Mouse (Mus musculus) heart, embryonic 14.5 days (tissue): ENCODE data around the gene Gm9844. TPM values are rescaled to one million over a fixed set of nuclear protein-coding genes. Genes with fewer than 3 reads are reported as not detected.
"Not testable (repeated sequence)": the region's sequence is repeated elsewhere in the genome, so short reads cannot be mapped to it uniquely, and the experiment has no call there.

ENCODE experiments used
- ATAC-seq: fragments of 200-750 bp; cut with Nextera tagmentation; 2 replicates; pipeline ENCODE4 v1.8.0; 2017; ENCODE audit warnings: low read depth, moderate TSS enrichment; ENCODE audit not compliant: insufficient number of reproducible peaks, insufficient read depth, low FRiP score
- H3K27ac ChIP-seq, 2 experiments: fragments of 200-500 bp in 1 of 2; fragments of 300-500 bp in 1 of 2; sonication (generic) in 1 of 2; replicated peaks in 1 of 2; 2 replicates each; pipeline ENCODE4 v1.5.1; 2012 to 2014; ENCODE audit warnings: low read depth in 2 of 2, low read length in 2 of 2, control low read depth in 1 of 2, mild to moderate bottlenecking in 1 of 2, mixed read lengths in 1 of 2; ENCODE audit not compliant: control insufficient read depth in 1 of 2, insufficient read depth in 1 of 2
- H3K27me3 ChIP-seq: fragments of 300-500 bp; sonication (generic); 2 replicates; pipeline ENCODE4 v1.6.1; 2014; ENCODE audit warnings: mild to moderate bottlenecking, low read length, control low read depth; ENCODE audit not compliant: control insufficient read depth, insufficient read depth
- H3K36me3 ChIP-seq: fragments of 300-500 bp; sonication (generic); 2 replicates; pipeline ENCODE4 v1.6.1; 2014; ENCODE audit warnings: mild to moderate bottlenecking, control low read depth, low read length, mixed read lengths; ENCODE audit not compliant: control insufficient read depth, insufficient read depth
- H3K4me1 ChIP-seq, 2 experiments: fragments of 200-500 bp in 1 of 2; fragments of 300-500 bp in 1 of 2; sonication (generic) in 1 of 2; 2 replicates each; pipeline ENCODE4 v1.6.1; 2012 to 2014; ENCODE audit warnings: low read length in 2 of 2, control low read depth in 1 of 2, mixed read lengths in 1 of 2; ENCODE audit not compliant: control insufficient read depth in 2 of 2, insufficient read depth in 2 of 2
- H3K4me2 ChIP-seq: fragments of 300-500 bp; sonication (generic); 2 replicates; pipeline ENCODE4 v1.6.1; 2014; ENCODE audit warnings: mild to moderate bottlenecking, low read length
- H3K4me3 ChIP-seq, 2 experiments: fragments of 200-500 bp in 1 of 2; fragments of 300-500 bp in 1 of 2; sonication (generic) in 1 of 2; 2 replicates each; pipeline ENCODE4 v1.5.1; 2012 to 2014; ENCODE audit warnings: low read length in 2 of 2, mild to moderate bottlenecking in 2 of 2, control low read depth in 1 of 2, low read depth in 1 of 2, moderate library complexity in 1 of 2; ENCODE audit not compliant: control insufficient read depth in 1 of 2, insufficient read depth in 1 of 2
- H3K9ac ChIP-seq: fragments of 300-500 bp; sonication (generic); 2 replicates; pipeline ENCODE4 v1.6.1; 2014; ENCODE audit warnings: mild to moderate bottlenecking, low read length
- H3K9me3 ChIP-seq: fragments of 300-500 bp; sonication (generic); 2 replicates; pipeline ENCODE4 v1.6.1; 2016; ENCODE audit warnings: low read length, control low read depth; ENCODE audit not compliant: control insufficient read depth
- WGBS: fragments of 180-500 bp; shearing (Covaris S2); extraction: QIAGEN DNeasy Blood & Tissue Kit; methylation state at CpG from one replicate; pipeline ENCODE4 v1.1.7; 2014; 5-methylcytosine and 5-hydroxymethylcytosine counted together
- polyA plus RNA-seq: library from polyadenylated mRNA; unstranded; fragments of >200 nt; fragmentation: Nextera tagmentation; extraction: Ambion mirVana; gene quantifications from 2 replicates; pipeline ENCODE4 v1.2.1, GENCODE M21; 2014

The Gm9844 gene
- polyA plus RNA-seq, 1 experiment from 2014 or later: 14.2 TPM

DNA sequence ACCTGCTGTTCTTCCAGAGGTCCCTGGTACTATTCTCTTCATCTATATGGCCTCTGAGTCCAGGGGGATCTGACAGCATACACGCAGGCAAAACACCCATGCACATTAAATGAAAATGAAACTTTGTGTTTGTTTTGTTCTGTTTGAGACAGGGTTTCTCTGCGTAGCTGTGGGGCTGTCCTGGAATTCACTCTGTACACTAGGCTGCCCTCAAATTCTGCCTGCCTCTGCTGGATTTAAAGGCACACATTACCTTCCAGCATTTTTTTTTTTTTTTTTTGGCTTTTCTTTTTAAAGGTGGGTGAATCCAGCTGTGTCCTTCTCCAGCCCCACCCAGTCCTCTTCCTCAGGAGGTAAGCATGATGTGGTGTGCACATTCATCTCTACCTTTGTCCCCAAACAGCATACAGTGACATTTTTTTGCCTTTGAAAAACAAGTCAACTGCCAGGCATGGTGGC lies 30.1 kb downstream of the Gm9844 start:
- Histone ChIP-seq H3K9ac (no peak overlapping the region), H3K4me3 (no peak overlapping the region), H3K27ac (no peak overlapping the region), H3K9me3 (no peaks in the 10 kb centered on the region), H3K36me3 (peaks cover 41% of the 10 kb centered on the region), H3K27me3 (no peaks in the 10 kb centered on the region), H3K4me1 (peaks cover 0 to 7% of the 10 kb centered on the region in 2 experiments; a peak in 2 of 4 replicates), H3K4me2 (no peak overlapping the region)
- WGBS: 74% methylated on average over 2 of the region's 2 CpGs
- no peak for ATAC-seq

- 78% methylated on average over 2 of the region's 2 CpGs for WGBS
- not testable (repeated sequence) for H3K4me3 ChIP-seq, H3K9me3 ChIP-seq, H3K27me3 ChIP-seq, ATAC-seq, H3K36me3 ChIP-seq, H3K4me2 ChIP-seq, H3K27ac ChIP-seq, H3K4me1 ChIP-seq, H3K9ac ChIP-seq
Measured at GRCm38 (mm10) chr7:24895749-24896148, 33.7 kb downstream of the Gm9844 start.

DNA sequence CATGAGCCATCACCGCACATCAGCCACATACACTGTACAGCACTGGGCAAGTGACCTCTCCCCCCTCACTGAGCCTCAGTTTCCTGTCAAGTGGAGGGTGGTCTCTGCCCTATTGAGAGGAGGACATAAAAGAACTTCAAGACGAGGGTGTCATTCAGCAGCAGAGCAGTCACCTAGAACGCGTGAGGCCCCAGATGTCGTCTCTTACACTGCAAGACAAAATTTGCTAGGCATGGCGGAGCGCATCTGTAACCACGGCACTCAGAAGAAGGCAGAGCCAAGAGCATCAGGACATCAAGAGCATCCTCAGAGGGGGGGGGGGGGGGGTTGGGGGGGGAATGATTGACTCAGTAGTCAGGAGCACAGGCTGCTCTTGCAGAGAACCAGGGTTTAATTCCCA lies 34.3 kb downstream of the Gm9844 start:
- no peaks in the 10 kb centered on the region for H3K27me3 ChIP-seq
- peaks cover under 1% of the 10 kb centered on the region; the same call in 1 of the 2 replicates for H3K36me3 ChIP-seq
- no peaks in the 10 kb centered on the region for H3K9me3 ChIP-seq
- H3K4me2 ChIP-seq: no peak overlapping the region
- H3K4me3 ChIP-seq: no peak overlapping the region
- 82% methylated on average over 8 of the region's 8 CpGs for WGBS
- no peak for ATAC-seq
- H3K9ac ChIP-seq: no peak overlapping the region
- H3K4me1 ChIP-seq: no peaks in the 10 kb centered on the region
- no peak overlapping the region for H3K27ac ChIP-seq

- Histone ChIP-seq H3K9me3 (no peaks in the 10 kb centered on the region), H3K27me3 (no peaks in the 10 kb centered on the region), H3K27ac (no peak within 1 kb of the TSS), H3K4me1 (peaks cover 3 to 5% of the 10 kb centered on the region in 2 experiments; a peak in 3 of 4 replicates), H3K36me3 (no peaks in the 10 kb centered on the region), H3K4me2 (no peak within 1 kb of the TSS), H3K4me3 (no peak within 1 kb of the TSS), H3K9ac (no peak within 1 kb of the TSS; the same call in 1 of the 2 replicates)
- ATAC-seq: no peak
- 61% methylated on average over 12 of the region's 12 CpGs for WGBS
Measured at GRCm38 (mm10) chr7:24897224-24897623, 35.2 kb downstream of the Gm9844 start, which contains the start of gene Cd79a. TSS of gene Cd79a (plus strand) at chr7:24897381.

DNA sequence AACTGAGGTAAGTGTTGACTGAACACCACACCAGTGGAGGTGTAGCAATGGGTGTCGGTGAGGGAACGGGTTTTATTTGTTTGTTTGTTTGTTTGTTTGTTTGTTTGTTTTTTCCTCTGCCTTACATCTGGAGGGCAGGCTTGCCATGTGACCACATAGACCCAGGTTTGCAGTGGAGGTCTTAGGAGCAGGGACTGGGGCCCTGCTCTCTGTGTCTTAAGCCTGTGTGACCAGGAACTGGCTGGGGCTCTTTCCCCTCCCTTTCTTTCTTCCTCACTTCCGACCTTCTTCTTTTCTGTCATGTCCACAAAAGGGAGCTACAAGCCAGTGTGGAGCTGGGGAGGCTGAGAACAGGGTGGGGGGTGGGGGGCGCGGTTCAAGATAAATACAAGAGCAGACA lies 35.9 kb downstream of the Gm9844 start:
- no peak for ATAC-seq
- Histone ChIP-seq H3K27ac (no peak overlapping the region), H3K27me3 (no peaks in the 10 kb centered on the region), H3K4me3 (no peak overlapping the region), H3K36me3 (no peaks in the 10 kb centered on the region), H3K9me3 (no peaks in the 10 kb centered on the region), H3K4me2 (no peak overlapping the region), H3K4me1 (peaks cover 7 to 11% of the 10 kb centered on the region in 2 experiments; a peak in 3 of 4 replicates), H3K9ac (no peak overlapping the region)
- 73% methylated on average over 5 of the region's 5 CpGs for WGBS

- Histone ChIP-seq H3K9ac (no peak overlapping the region), H3K4me3 (no peak overlapping the region), H3K4me1 (peaks cover 7 to 25% of the 10 kb centered on the region in 2 experiments; a peak in 3 of 4 replicates), H3K27me3 (no peaks in the 10 kb centered on the region), H3K9me3 (no peaks in the 10 kb centered on the region), H3K36me3 (no peaks in the 10 kb centered on the region), H3K27ac (no peak overlapping the region), H3K4me2 (no peak overlapping the region)
- WGBS: 75% methylated on average over 6 of the region's 6 CpGs
- no peak for ATAC-seq
Measured at GRCm38 (mm10) chr7:24901114-24901513, 39.1 kb downstream of the Gm9844 start.

- 58% methylated on average over 1 of the region's 1 CpGs for WGBS
- Histone ChIP-seq H3K9ac (peak overlapping the region; percentile 84), H3K4me2 (peak overlapping the region; percentile 80), H3K27ac (peak overlapping the region; percentile 78 to 89), H3K4me1 (peaks cover 12 to 32% of the 10 kb centered on the region in 2 experiments; a peak in 3 of 4 replicates), H3K4me3 (peak overlapping the region in 1 of 2 experiments; percentile 75; a peak in 2 of 4 replicates), H3K9me3 (no peaks in the 10 kb centered on the region), H3K36me3 (no peaks in the 10 kb centered on the region), H3K27me3 (no peaks in the 10 kb centered on the region)
- no peak for ATAC-seq
Measured at GRCm38 (mm10) chr7:24901842-24902241, 39.8 kb downstream of the Gm9844 start.

GRCm38 (mm10) chr7:24902264-24902629 lies 40.2 kb downstream of the Gm9844 start:
- WGBS: 48% methylated on average over 2 of the region's 2 CpGs
- H3K4me2 ChIP-seq: peak overlapping the region; percentile 80

More at GRCm38 (mm10) chr7:24902264-24902629, 40.2 kb downstream of the Gm9844 start:
- ATAC-seq: no peak
- no peaks in the 10 kb centered on the region for H3K27me3 ChIP-seq
- H3K9me3 ChIP-seq: no peaks in the 10 kb centered on the region
- peak overlapping the region; percentile 84 for H3K9ac ChIP-seq
- H3K27ac ChIP-seq: peak overlapping the region; percentile 78 to 89
- H3K4me3 ChIP-seq: peak overlapping the region; percentile 75 to 82
- peaks cover 14 to 37% of the 10 kb centered on the region in 2 experiments; a peak in 3 of 4 replicates for H3K4me1 ChIP-seq
- no peaks in the 10 kb centered on the region for H3K36me3 ChIP-seq
